In the genomic region with DNA sequence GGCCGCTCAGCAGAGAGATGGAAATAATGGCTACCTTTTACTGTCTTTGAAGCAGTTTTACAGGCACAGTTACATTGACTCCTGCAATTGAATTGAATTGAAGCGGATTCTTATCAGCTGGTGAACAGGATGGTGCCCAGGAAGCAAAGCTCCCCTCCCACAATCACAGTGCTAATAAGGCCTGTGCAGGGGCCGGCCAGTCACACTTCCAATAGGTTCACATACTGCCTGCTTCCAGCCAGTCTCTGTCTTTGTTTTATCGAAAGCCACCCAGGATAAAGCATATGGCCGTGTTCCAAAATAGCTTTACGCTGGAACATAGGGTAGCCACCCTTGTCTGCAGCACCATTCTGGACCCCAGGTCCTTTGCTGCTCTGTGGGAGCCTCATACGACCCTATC, we compare ENCODE assay signal across 10 mouse cellular contexts. TPM values are rescaled to one million over a fixed set of nuclear protein-coding genes. Genes with fewer than 3 reads are reported as not detected.
A peak's percentile ranks its signal among the peaks of the same experiment; 100 is the strongest.
DNase-seq lines count a peak whose midpoint lies in the region; ATAC-seq and TF ChIP-seq lines count a peak whose summit lies in the region.
"Had no signal": no experiment of that assay in that cellular context is flagged by ENCODE, and none has a peak within 500 bp of the region (broad histone marks: within the 10 kb centered on the region; RNA-seq: fewer than 3 reads in every experiment).

No protein-coding gene starts in this region.

- H3K36me3 ChIP-seq in erythroblast, embryonic 14.5 days (ENCODE audit: control insufficient read depth) = no peaks in the 10 kb centered on the region; the same call in 1 of the 2 replicates
- H3K36me3 ChIP-seq in E14TG2a.4 (ENCODE audit: insufficient read depth, low read length) = peaks cover 8% of the 10 kb centered on the region; the same call in 1 of the 2 replicates
- no peaks in the 10 kb centered on the region for H3K36me3 ChIP-seq in forebrain, embryonic 16.5 days (ENCODE audit: control insufficient read depth, insufficient read depth)
- no peaks in the 10 kb centered on the region for H3K36me3 ChIP-seq in liver, embryonic 16.5 days (ENCODE audit: control insufficient read depth, insufficient read depth)

- H3K9ac ChIP-seq in forebrain, embryonic 16.5 days (replicated peaks; ENCODE audit: low read depth, low read length) = peak overlapping the region; percentile 74
- peak overlapping the region; percentile 60; the same call in 1 of the 2 replicates for H3K9ac ChIP-seq in liver, embryonic 16.5 days (ENCODE audit: low read depth, low read length)

- no peak for ATAC-seq in erythroblast, adult 5-6 weeks (replicated peaks; ENCODE audit: low FRiP score, poor library complexity, severe bottlenecking)
- ATAC-seq in forebrain, embryonic 16.5 days = no peak
- no peak for ATAC-seq in liver, embryonic 16.5 days (ENCODE audit: low read depth)

- DNase-seq in frontal cortex, postnatal 14 days (ENCODE audit: low spot score in 2 of 2) = no peak
- DNase-seq in adipocyte (ENCODE audit: low spot score) = no peak
- no peak for DNase-seq in ovary, postnatal 36 days (ENCODE audit: low spot score)
- DNase-seq: kidney, adult 11 months had no signal

- peak overlapping the region; percentile 62 for H3K4me2 ChIP-seq in forebrain, embryonic 16.5 days (ENCODE audit: low read length)
- peak overlapping the region; percentile 82 for H3K4me2 ChIP-seq in liver, embryonic 16.5 days (ENCODE audit: low read depth, low read length)

- TF ChIP-seq CTCF in E14TG2a.4 (conservative IDR thresholded peaks at IDR 0.05; ENCODE audit: low read length) = no peak

- H3K27ac ChIP-seq in forebrain, embryonic 16.5 days (ENCODE audit: low read length) = peak overlapping the region; percentile 89
- H3K27ac ChIP-seq in liver, embryonic 16.5 days (ENCODE audit: low read length) = no peak overlapping the region

- no peaks in the 10 kb centered on the region for H3K9me3 ChIP-seq in erythroblast, embryonic 14.5 days (ENCODE audit: control insufficient read depth, low read length)
- no peaks in the 10 kb centered on the region for H3K9me3 ChIP-seq in E14TG2a.4 (ENCODE audit: low read length)
- H3K9me3 ChIP-seq in forebrain, embryonic 16.5 days (ENCODE audit: control insufficient read depth, low read length) = no peaks in the 10 kb centered on the region
- no peaks in the 10 kb centered on the region for H3K9me3 ChIP-seq in liver, embryonic 16.5 days (replicated peaks; ENCODE audit: control insufficient read depth, low read length)

- H3K4me1 ChIP-seq in erythroblast, embryonic 14.5 days (ENCODE audit: control insufficient read depth) = peaks cover 45% of the 10 kb centered on the region
- H3K4me1 ChIP-seq in E14TG2a.4 (replicated peaks; ENCODE audit: low read depth, low read length) = peaks cover 42% of the 10 kb centered on the region
- peaks cover 41% of the 10 kb centered on the region for H3K4me1 ChIP-seq in forebrain, embryonic 16.5 days (replicated peaks; ENCODE audit: control insufficient read depth, insufficient read depth, low read length)
- peaks cover 34% of the 10 kb centered on the region for H3K4me1 ChIP-seq in liver, embryonic 16.5 days (ENCODE audit: control insufficient read depth, low read depth, low read length)

- peaks cover 8% of the 10 kb centered on the region; the same call in 1 of the 2 replicates for H3K27me3 ChIP-seq in erythroblast, embryonic 14.5 days (ENCODE audit: control insufficient read depth)
- H3K27me3 ChIP-seq in E14TG2a.4 (ENCODE audit: insufficient read depth, low read length) = peaks cover 13% of the 10 kb centered on the region
- no peaks in the 10 kb centered on the region for H3K27me3 ChIP-seq in forebrain, embryonic 16.5 days (replicated peaks; ENCODE audit: control insufficient read depth, insufficient read depth, low read length)
- no peaks in the 10 kb centered on the region for H3K27me3 ChIP-seq in liver, embryonic 16.5 days (ENCODE audit: control insufficient read depth, insufficient read depth, low read depth, low read length)

- peak overlapping the region; percentile 85 for H3K4me3 ChIP-seq in erythroblast, embryonic 14.5 days (replicated peaks)
- H3K4me3 ChIP-seq in E14TG2a.4 (replicated peaks; ENCODE audit: low read length) = peak overlapping the region; percentile 91
- peak overlapping the region; percentile 98 for H3K4me3 ChIP-seq in forebrain, embryonic 16.5 days (replicated peaks; ENCODE audit: low read length)
- peak overlapping the region; percentile 87 for H3K4me3 ChIP-seq in liver, embryonic 16.5 days (ENCODE audit: low read depth, low read length)

- WGBS in forebrain, embryonic 16.5 days = 23% methylated on average over 7 of the region's 7 CpGs
- 40% methylated on average over 7 of the region's 7 CpGs for WGBS in liver, embryonic 16.5 days (ENCODE audit: insufficient replicate concordance)

RNA-seq across cellular contexts. Expression of a gene that starts 1.1 kb away (rescaled TPM):
- polyA plus RNA-seq in erythroblast, embryonic 14.5 days (2012) = 0.78 and 0.94 TPM in 2 replicates
- total RNA-seq in erythroblast, adult 5-6 weeks (2015; ENCODE audit: low replicate concordance) = 15.8 and 15.9 TPM in 2 replicates
- total RNA-seq in erythroblast, adult 5-6 weeks (2017; ENCODE audit: low replicate concordance) = 5.6 and 9.4 TPM in 2 replicates
- 107 and 115 TPM in 2 replicates for polyA plus RNA-seq in forebrain, embryonic 16.5 days (2015; fragmentation: Nextera tagmentation; extraction: Ambion mirVana)
- polyA plus RNA-seq in liver, embryonic 16.5 days (2015; fragmentation: Nextera tagmentation; extraction: Ambion mirVana) = 15.9 and 16.3 TPM in 2 replicates

RNA-seq across cellular contexts. Expression of a gene that starts 39.7 kb away (rescaled TPM):
- polyA plus RNA-seq in erythroblast, embryonic 14.5 days (2012) = 2.5 TPM in 2 replicates
- 22.6 and 34.2 TPM in 2 replicates for total RNA-seq in erythroblast, adult 5-6 weeks (2015; ENCODE audit: low replicate concordance)
- 10.0 and 14.6 TPM in 2 replicates for total RNA-seq in erythroblast, adult 5-6 weeks (2017; ENCODE audit: low replicate concordance)
- 60.3 and 62.4 TPM in 2 replicates for polyA plus RNA-seq in forebrain, embryonic 16.5 days (2015; fragmentation: Nextera tagmentation; extraction: Ambion mirVana)
- 37.9 and 47.2 TPM in 2 replicates for polyA plus RNA-seq in liver, embryonic 16.5 days (2015; fragmentation: Nextera tagmentation; extraction: Ambion mirVana)

RNA-seq across cellular contexts. Expression of a gene that starts 41.1 kb away (rescaled TPM):
- polyA plus RNA-seq in erythroblast, embryonic 14.5 days (2012) = not detected in 2 replicates
- total RNA-seq in erythroblast, adult 5-6 weeks (2015; ENCODE audit: low replicate concordance) = not detected in 2 replicates
- total RNA-seq in erythroblast, adult 5-6 weeks (2017; ENCODE audit: low replicate concordance) = not detected in 2 replicates
- 6.3 and 6.6 TPM in 2 replicates for polyA plus RNA-seq in forebrain, embryonic 16.5 days (2015; fragmentation: Nextera tagmentation; extraction: Ambion mirVana)
- not detected in 2 replicates for polyA plus RNA-seq in liver, embryonic 16.5 days (2015; fragmentation: Nextera tagmentation; extraction: Ambion mirVana)
- polyA plus RNA-seq: C2C12 had no signal

Comparison
In these comparisons a context has a peak if more than half of its experiments do, and no peak if none do; other contexts are left out.
1. RNA of a gene that starts 39.7 kb away (polyA plus RNA-seq): 60.3 to 62.4 TPM in forebrain, embryonic 16.5 days and 37.9 to 47.2 TPM in liver, embryonic 16.5 days; 2.5 TPM in erythroblast, embryonic 14.5 days; every median in the first group is over 10 times any median in the second.
2. Peak in every context shown above with its lines, with median percentiles within 50 percentile points of each other: H3K4me3 ChIP-seq.